Mouse (Mus musculus) lung, postnatal 10 days (tissue): ENCODE measurements around the gene Gm5726.
"Not testable (repeated sequence)": the region's sequence is repeated elsewhere in the genome, so short reads cannot be mapped to it uniquely, and the experiment has no call there.

Experiments
- DNase-seq: peaks from one replicate; pipeline ENCODE4 v3.0.0; 2021

Gm5726 gene

GRCm38 (mm10) chr7:20545657-20546056 lies at the start of gene Gm5726:
Gene Gm5726 (minus strand): TSS chr7:20545757.
- not testable (repeated sequence) for DNase-seq

DNA sequence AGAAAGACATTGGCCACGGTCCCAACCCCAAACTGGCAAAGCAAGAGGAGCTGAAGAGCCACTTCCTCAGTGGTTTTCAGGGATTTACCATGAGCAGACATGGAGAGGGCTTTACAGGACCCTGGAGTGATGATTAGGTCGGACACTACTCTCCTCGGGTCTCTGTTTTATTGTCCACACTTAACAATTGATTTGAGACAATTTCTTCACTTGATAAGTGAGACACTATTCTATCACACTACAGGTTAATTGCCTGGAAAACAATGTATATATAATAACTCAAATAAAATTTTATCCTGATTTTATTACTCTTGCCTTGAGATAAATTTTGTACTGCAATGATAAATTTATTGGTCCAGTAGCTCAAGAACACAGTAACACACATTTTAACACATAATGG lies 30.6 kb upstream of the Gm5726 start, which contains the start of gene Gm4141:
TSS of gene Gm4141 (minus strand) at position 101 of the 400 bp plus-strand sequence.
- DNase-seq: not testable (repeated sequence)

DNA sequence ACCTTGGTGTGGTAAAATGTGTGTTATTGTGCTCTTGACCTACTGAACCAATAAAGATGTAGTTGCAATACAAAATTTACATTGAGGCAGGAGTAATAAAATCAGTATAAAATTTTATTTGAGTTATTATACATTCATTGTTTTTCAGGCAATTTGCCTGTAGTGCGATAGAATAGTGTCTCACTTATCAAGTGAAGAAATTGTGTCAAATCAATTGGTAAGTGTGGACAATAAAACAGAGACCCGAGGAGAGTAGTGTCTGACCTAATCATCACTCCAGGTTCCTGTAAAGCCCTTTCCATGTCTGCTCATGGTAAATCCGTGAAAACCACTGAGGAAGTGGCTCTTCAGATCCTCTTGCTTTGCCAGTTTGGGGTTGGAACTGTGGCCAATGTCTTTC lies 12.0 kb downstream of the Gm5726 start, which contains the start of gene Vmn1r104:
TSS of gene Vmn1r104 (plus strand) at position 301 of the 400 bp plus-strand sequence.
- not testable (repeated sequence) for DNase-seq

GRCm38 (mm10) chr7:20510434-20510833 lies 35.1 kb downstream of the Gm5726 start, which contains the start of gene Vmn1r103:
Gene Vmn1r103 (minus strand): TSS chr7:20510534.
- DNase-seq: not testable (repeated sequence)
